Mouse (Mus musculus) kidney, adult 2 months (tissue): Measurements from ENCODE around the gene Mrpl20.

Experiments
- CTCF ChIP-seq: fragments of 200-500 bp; conservative IDR thresholded peaks from 2 replicates; pipeline ENCODE4 v1.5.1; 2011; ENCODE audit warnings: low read depth, mild to moderate bottlenecking, control low read depth, low read length, moderate library complexity, mixed read lengths; ENCODE audit not compliant: insufficient read depth, insufficient read length
- POLR2A ChIP-seq: fragments of 200-500 bp; IDR thresholded peaks from one replicate; pipeline ENCODE4 v1.6.1; 2011; ENCODE audit warnings: low read depth, low read length, control low read depth

- TF ChIP-seq CTCF: no peak
- TF ChIP-seq POLR2A: no peak
These were observed 54.2 kb downstream of the Mrpl20 start for GRCm38 (mm10) chr4:155856881-155857280.
